22 mouse cellular contexts compared by ENCODE assay signal in genomic region chr13:104005231-104005845, GRCm38 (mm10).
A peak's percentile ranks its signal among the peaks of the same experiment; 100 is the strongest.
DNase-seq lines count a peak whose midpoint lies in the region; TF ChIP-seq lines count a peak whose summit lies in the region.
"Had no signal": no experiment of that assay in that cellular context is flagged by ENCODE, and none has a peak within 500 bp of the region (broad histone marks: within the 10 kb centered on the region; RNA-seq: fewer than 3 reads in every experiment).

No protein-coding gene starts in this region.

- no peak overlapping the region for H3K4me3 ChIP-seq in gastrocnemius, adult 2 months
- H3K4me3 ChIP-seq: forebrain, embryonic 12.5 days; forebrain, embryonic 15.5 days; heart, adult 2 months; heart, embryonic 10.5 days; heart, embryonic 13.5 days had no signal

- no peak for TF ChIP-seq CTCF in gastrocnemius, adult 2 months (IDR thresholded peaks at IDR 0.05)

- no peak overlapping the region for H3K27ac ChIP-seq in gastrocnemius, adult 2 months
- H3K27ac ChIP-seq: forebrain, embryonic 12.5 days; forebrain, embryonic 15.5 days; heart, adult 2 months; heart, embryonic 10.5 days; heart, embryonic 13.5 days; hindbrain, embryonic 14.5 days; hindbrain, postnatal 0 days had no signal

- intact Hi-C loops in gastrocnemius, adult 2 months (cut with DNase I): no loop called here

- peak; percentile 46 for DNase-seq in adrenal gland, postnatal 14 days
- no peak for DNase-seq in adrenal gland, postnatal 10 days
- DNase-seq in 3T3-L1 (ENCODE audit: low read depth, low spot score) (peak; percentile 28), NIH3T3 (ENCODE audit: low read depth) (peak; percentile 67)
- DNase-seq in gastrocnemius, adult 2 months: no peak
- no peak for DNase-seq in thymus, postnatal 36 days
- DNase-seq: adrenal gland, postnatal 25 days; cerebellum, adult 11-12 months; cerebellum, adult 8-10 months; cerebellum, postnatal 10 days; cerebellum, postnatal 36 days; gastrocnemius, postnatal 14 days; heart, adult 2 months; heart, postnatal 14 days; heart, postnatal 4 days; kidney, adult 18-20 months had no signal

Comparison
In these comparisons a context has a peak if more than half of its experiments do, and no peak if none do; other contexts are left out.
1. DNase-seq: peak in adrenal gland, postnatal 14 days (single experiment), 3T3-L1 (single experiment) and NIH3T3 (single experiment); none in adrenal gland, postnatal 10 days (single experiment), gastrocnemius, adult 2 months (single experiment) and thymus, postnatal 36 days (0 of 2).